Mouse (Mus musculus) CH12.LX (cell line): ENCODE measurements around the gene Aldh9a1. TPM values are rescaled to one million over a fixed set of nuclear protein-coding genes. Genes with fewer than 3 reads are reported as not detected.
A peak's percentile ranks its signal among the peaks of the same experiment; 100 is the strongest.

Source experiments
- DNase-seq: peaks from one replicate; pipeline ENCODE4 v3.0.0-alpha.2; 2013; ENCODE audit errors: extremely low read depth
- H3K27ac ChIP-seq: 2 replicates; pipeline ENCODE4 v1.5.1; 2012; ENCODE audit warnings: low read depth, mild to moderate bottlenecking, control low read depth, moderate library complexity; ENCODE audit not compliant: insufficient read depth
- H3K27me3 ChIP-seq: replicated peaks from 2 replicates; pipeline ENCODE3; 2012; ENCODE audit warnings: inconsistent platforms
- H3K36me3 ChIP-seq, 2 experiments: replicated peaks in 1 of 2; 2 replicates each; pipeline versions ENCODE3 to v1.6.1; 2012; ENCODE audit warnings: inconsistent platforms in 1 of 2, low read length in 1 of 2, mild to moderate bottlenecking in 1 of 2, mixed read lengths in 1 of 2, moderate library complexity in 1 of 2; ENCODE audit not compliant: control insufficient read depth in 1 of 2, insufficient read depth in 1 of 2
- H3K4me1 ChIP-seq, 2 experiments: 2 replicates each; pipeline ENCODE4 v1.6.1; 2012; ENCODE audit warnings: inconsistent platforms in 1 of 2, moderate library complexity in 1 of 2; ENCODE audit not compliant: insufficient read depth in 2 of 2, control insufficient read depth in 1 of 2
- H3K4me2 ChIP-seq: 2 replicates; pipeline ENCODE4 v1.6.1; 2012; ENCODE audit warnings: low read depth, mild to moderate bottlenecking, control low read depth; ENCODE audit not compliant: poor library complexity, insufficient read depth, severe bottlenecking
- H3K4me3 ChIP-seq, 3 experiments: fragments of 150-350 bp in 1 of 3; sonication (generic) in 1 of 3; replicated peaks in 1 of 3; 2 replicates each; pipeline versions ENCODE3 to v1.5.1; 2011 to 2012; ENCODE audit warnings: low read depth in 2 of 3, low read length in 2 of 3, mild to moderate bottlenecking in 2 of 3, moderate library complexity in 2 of 3, control low read depth in 1 of 3, improper control_type of control experiment in 1 of 3, inconsistent platforms in 1 of 3, mixed read lengths in 1 of 3; ENCODE audit not compliant: poor library complexity in 1 of 3
- H3K79me2 ChIP-seq: replicated peaks from 2 replicates; pipeline ENCODE4 v1.6.1; 2012; ENCODE audit warnings: mild to moderate bottlenecking, moderate library complexity; ENCODE audit not compliant: control insufficient read depth, poor library complexity, insufficient read depth, severe bottlenecking; ENCODE audit errors: extremely low read depth
- H3K9ac ChIP-seq: 2 replicates; pipeline ENCODE4 v1.6.1; 2012; ENCODE audit warnings: low read depth, mild to moderate bottlenecking, control low read depth, moderate library complexity; ENCODE audit not compliant: insufficient read depth
- H3K9me3 ChIP-seq: replicated peaks from 2 replicates; pipeline ENCODE3; 2012; ENCODE audit warnings: low read length, inconsistent platforms, mixed read lengths
- BHLHE40 ChIP-seq: IDR thresholded peaks from 2 replicates; pipeline ENCODE4 v1.6.1; 2011; ENCODE audit warnings: mild to moderate bottlenecking, low read depth, low read length, improper control_type of control experiment
- CHD1 ChIP-seq: IDR thresholded peaks from 2 replicates; pipeline ENCODE4 v1.6.1; 2012; ENCODE audit warnings: low read depth, low read length, improper control_type of control experiment, inconsistent platforms
- CHD2 ChIP-seq: IDR thresholded peaks from 2 replicates; pipeline ENCODE4 v1.6.1; 2011; ENCODE audit warnings: low read length, improper control_type of control experiment
- CTCF ChIP-seq, 2 experiments: IDR thresholded peaks in 1 of 2; conservative IDR thresholded peaks in 1 of 2; 2 replicates each; pipeline ENCODE4 v1.5.1; 2011 to 2012; ENCODE audit warnings: low read depth in 2 of 2, low read length in 2 of 2, improper control_type of control experiment in 1 of 2, inconsistent platforms in 1 of 2, mild to moderate bottlenecking in 1 of 2, moderate library complexity in 1 of 2
- E2F4 ChIP-seq: IDR thresholded peaks from 2 replicates; pipeline ENCODE4 v1.6.1; 2011; ENCODE audit warnings: low read depth, low read length, improper control_type of control experiment; ENCODE audit not compliant: insufficient replicate concordance
- ELF1 ChIP-seq: IDR thresholded peaks from 2 replicates; pipeline ENCODE4 v1.6.1; 2014; ENCODE audit warnings: low read depth, mild to moderate bottlenecking, inconsistent platforms, low read length, improper control_type of control experiment
- EP300 ChIP-seq: IDR thresholded peaks from 2 replicates; pipeline ENCODE4 v1.6.1; 2011; ENCODE audit warnings: low read length, improper control_type of control experiment
- ETS1 ChIP-seq: conservative IDR thresholded peaks from 2 replicates; pipeline ENCODE4 v1.6.1; 2012; ENCODE audit warnings: low read depth, mild to moderate bottlenecking, inconsistent platforms, low read length, improper control_type of control experiment, moderate library complexity
- GABPA ChIP-seq: IDR thresholded peaks from 2 replicates; pipeline ENCODE4 v1.6.1; 2012; ENCODE audit warnings: low read depth, low read length, improper control_type of control experiment, inconsistent platforms; ENCODE audit not compliant: insufficient replicate concordance
- HCFC1 ChIP-seq: IDR thresholded peaks from 2 replicates; pipeline ENCODE4 v1.6.1; 2012; ENCODE audit warnings: low read depth, mild to moderate bottlenecking, inconsistent platforms, low read length, improper control_type of control experiment
- IRF4 ChIP-seq: IDR thresholded peaks from 2 replicates; pipeline ENCODE4 v1.6.1; 2014; ENCODE audit warnings: low read depth, mild to moderate bottlenecking, inconsistent platforms, low read length, improper control_type of control experiment
- JUN ChIP-seq: IDR thresholded peaks from 2 replicates; pipeline ENCODE4 v1.6.1; 2011; ENCODE audit warnings: low read depth, mild to moderate bottlenecking, low read length, improper control_type of control experiment, moderate library complexity; ENCODE audit not compliant: insufficient read depth
- JUND ChIP-seq: conservative IDR thresholded peaks from 2 replicates; pipeline ENCODE4 v1.6.1; 2011; ENCODE audit warnings: low read depth, low read length, improper control_type of control experiment
- KAT2A ChIP-seq: IDR thresholded peaks from 2 replicates; pipeline ENCODE4 v1.6.1; 2012; ENCODE audit warnings: low read length, improper control_type of control experiment, inconsistent platforms; ENCODE audit not compliant: insufficient replicate concordance
- MAFK ChIP-seq: IDR thresholded peaks from 2 replicates; pipeline ENCODE4 v1.6.1; 2011; ENCODE audit warnings: low read length, improper control_type of control experiment; ENCODE audit not compliant: insufficient replicate concordance
- MAX ChIP-seq: IDR thresholded peaks from 2 replicates; pipeline ENCODE4 v1.6.1; 2011; ENCODE audit warnings: low read length, improper control_type of control experiment
- MAZ ChIP-seq: IDR thresholded peaks from 2 replicates; pipeline ENCODE4 v1.6.1; 2012; ENCODE audit warnings: low read depth, mild to moderate bottlenecking, inconsistent platforms, low read length, improper control_type of control experiment, moderate library complexity
- MEF2A ChIP-seq: IDR thresholded peaks from 2 replicates; pipeline ENCODE4 v1.6.1; 2014; ENCODE audit warnings: low read depth, mild to moderate bottlenecking, inconsistent platforms, low read length, improper control_type of control experiment, borderline replicate concordance
- MXI1 ChIP-seq: IDR thresholded peaks from 2 replicates; pipeline ENCODE4 v1.6.1; 2011; ENCODE audit warnings: mild to moderate bottlenecking, low read depth, low read length, improper control_type of control experiment
- MYC ChIP-seq: IDR thresholded peaks from 2 replicates; pipeline ENCODE4 v1.6.1; 2011; ENCODE audit warnings: low read depth, mild to moderate bottlenecking, improper control_type of control experiment, low read length
- NELFE ChIP-seq: IDR thresholded peaks from 2 replicates; pipeline ENCODE4 v1.6.1; 2011; ENCODE audit warnings: low read depth, low read length, improper control_type of control experiment
- NRF1 ChIP-seq: IDR thresholded peaks from 2 replicates; pipeline ENCODE4 v1.6.1; 2014; ENCODE audit warnings: low read depth, mild to moderate bottlenecking, inconsistent platforms, low read length, improper control_type of control experiment, moderate library complexity
- PAX5 ChIP-seq: IDR thresholded peaks from 2 replicates; pipeline ENCODE4 v1.6.1; 2012; ENCODE audit warnings: low read length, inconsistent platforms, mixed read lengths
- POLR2A ChIP-seq: IDR thresholded peaks from 2 replicates; pipeline ENCODE4 v1.6.1; 2011; ENCODE audit warnings: low read depth, mild to moderate bottlenecking, improper control_type of control experiment, low read length
- POLR2AphosphoS2 ChIP-seq: IDR thresholded peaks from 2 replicates; pipeline ENCODE4 v1.6.1; 2011; ENCODE audit warnings: low read depth, low read length, improper control_type of control experiment
- RAD21 ChIP-seq: IDR thresholded peaks from 2 replicates; pipeline ENCODE4 v1.6.1; 2011; ENCODE audit warnings: low read depth, mild to moderate bottlenecking, low read length, improper control_type of control experiment, moderate library complexity
- RCOR1 ChIP-seq: conservative IDR thresholded peaks from 2 replicates; pipeline ENCODE4 v1.6.1; 2012; ENCODE audit warnings: low read depth, mild to moderate bottlenecking, inconsistent platforms, low read length, improper control_type of control experiment
- SIN3A ChIP-seq: IDR thresholded peaks from 2 replicates; pipeline ENCODE4 v1.6.1; 2012; ENCODE audit warnings: low read length, improper control_type of control experiment, inconsistent platforms
- SMC3 ChIP-seq: IDR thresholded peaks from 2 replicates; pipeline ENCODE4 v1.6.1; 2011; ENCODE audit warnings: low read depth, low read length, improper control_type of control experiment
- TBP ChIP-seq: conservative IDR thresholded peaks from 2 replicates; pipeline ENCODE4 v1.6.1; 2011; ENCODE audit warnings: low read depth, low read length, improper control_type of control experiment
- TCF12 ChIP-seq: IDR thresholded peaks from 2 replicates; pipeline ENCODE4 v1.6.1; 2014; ENCODE audit warnings: low read depth, mild to moderate bottlenecking, inconsistent platforms, low read length, improper control_type of control experiment
- UBTF ChIP-seq: IDR thresholded peaks from 2 replicates; pipeline ENCODE4 v1.6.1; 2012; ENCODE audit warnings: low read depth, mild to moderate bottlenecking, inconsistent platforms, low read length, improper control_type of control experiment, moderate library complexity
- USF1 ChIP-seq: IDR thresholded peaks from 2 replicates; pipeline ENCODE4 v1.6.1; 2014; ENCODE audit warnings: low read depth, mild to moderate bottlenecking, inconsistent platforms, low read length, improper control_type of control experiment
- USF2 ChIP-seq: conservative IDR thresholded peaks from 2 replicates; pipeline ENCODE4 v1.6.1; 2011; ENCODE audit warnings: low read depth, low read length, improper control_type of control experiment
- ZC3H11A ChIP-seq: IDR thresholded peaks from 2 replicates; pipeline ENCODE4 v1.6.1; 2012; ENCODE audit warnings: low read depth, mild to moderate bottlenecking, inconsistent platforms, low read length, improper control_type of control experiment
- ZKSCAN1 ChIP-seq: IDR thresholded peaks from 2 replicates; pipeline ENCODE4 v1.6.1; 2012; ENCODE audit warnings: low read depth, inconsistent platforms, low read length, improper control_type of control experiment, borderline replicate concordance
- ZMIZ1 ChIP-seq: IDR thresholded peaks from 2 replicates; pipeline ENCODE4 v1.6.1; 2012; ENCODE audit warnings: low read depth, mild to moderate bottlenecking, inconsistent platforms, low read length, improper control_type of control experiment
- ZNF384 ChIP-seq: IDR thresholded peaks from 2 replicates; pipeline ENCODE4 v1.6.1; 2012; ENCODE audit warnings: low read depth, low read length, improper control_type of control experiment, inconsistent platforms
- dilution Hi-C: fragments of 300-500 bp; cut with MboI; formaldehyde crosslinking; loops from 2 replicates; pipeline ENCODE4 v1.14.3; 2020; ENCODE audit warnings: low sequenced_read_pairs; ENCODE audit not compliant: extremely low pct_unique_long_range_greater_than_20kb, extremely low pct_ligation_motif_present
- in situ Hi-C: fragments of 300-500 bp; cut with MboI; formaldehyde crosslinking; loops from 3 replicates; pipeline ENCODE4 v1.14.3; 2019; ENCODE audit warnings: low sequenced_read_pairs, low pct_ligation_motif_present, low pct_unique_long_range_greater_than_20kb, mixed read lengths
- polyA plus RNA-seq: library from polyadenylated mRNA; unstranded; fragments of >175 nt; gene quantifications from 2 replicates; pipeline ENCODE4 v1.2.1, GENCODE M21; 2012; ENCODE audit warnings: low read depth; ENCODE audit not compliant: insufficient read length
- total RNA-seq, 2 experiments: library from RNA; depleted of rRNA; stranded (reverse); fragments of 300-350 nt in 1 of 2; fragments of >200 nt in 1 of 2; gene quantifications; 2 replicates each; pipeline ENCODE4 v1.2.3; 2012 to 2014

Aldh9a1 gene
- 26.2 and 28.8 TPM in 2 replicates for total RNA-seq (2012; rRNA removed)
- total RNA-seq (2014; rRNA removed): 31.2 and 35.2 TPM in 2 replicates
- 79.7 TPM in 2 replicates for polyA plus RNA-seq

GRCm38 (mm10) chr1:167349815-167350596 lies at the start of gene Aldh9a1:
TSS of gene Aldh9a1 (plus strand) at chr1:167349991.
- dilution Hi-C loops (no loop called here), in situ Hi-C loops (no loop called here)
- Histone ChIP-seq H3K4me3 (peak within 1 kb of the TSS; percentile 62 to 81 (median 69)), H3K27me3 (no peaks in the 10 kb centered on the region), H3K27ac (peak within 1 kb of the TSS; percentile 45), H3K36me3 (peaks cover 16 to 28% of the 10 kb centered on the region in 2 experiments), H3K4me1 (peaks cover 0 to 8% of the 10 kb centered on the region in 2 experiments; a peak in 2 of 4 replicates), H3K4me2 (peak within 1 kb of the TSS; percentile 70), H3K9ac (peak within 1 kb of the TSS; percentile 31), H3K79me2 (peaks cover 4% of the 10 kb centered on the region; the same call in 1 of the 2 replicates), H3K9me3 (no peaks in the 10 kb centered on the region)
- TF ChIP-seq ELF1 (peak; percentile 61; the same call in 1 of the 2 replicates), TBP (peak; percentile 70), MYC (peak; percentile 70; the same call in 1 of the 2 replicates), MAFK (peak; percentile 94), ZKSCAN1 (no peak), MXI1 (peak; percentile 70), TCF12 (no peak; the same call in 1 of the 2 replicates), GABPA (no peak), RAD21 (no peak), NRF1 (no peak), USF2 (no peak), BHLHE40 (peak; percentile 75; the same call in 1 of the 2 replicates), ZMIZ1 (peak; percentile 11; the same call in 1 of the 2 replicates), IRF4 (no peak), NELFE (peak; percentile 64), CHD2 (no peak; the same call in 1 of the 2 replicates), POLR2A (peak; percentile 89), MAX (0 out of 2 replicates have a peak, but pooled peaks have one; percentile 10), UBTF (peak; percentile 86), CTCF (conservative IDR thresholded peaks at IDR 0.05 in 1 of 2, IDR thresholded peaks at IDR 0.05 in 1 of 2; ENCODE audit: low read depth in 2 of 2, low read length in 2 of 2) (no peak), MEF2A (0 out of 2 replicates have a peak, but pooled peaks have one; percentile 7), JUND (no peak), SMC3 (no peak), EP300 (no peak), MAZ (peak; percentile 37; the same call in 1 of the 2 replicates), KAT2A (no peak), ZNF384 (no peak), SIN3A (peak; percentile 24), JUN (no peak), USF1 (no peak), POLR2AphosphoS2 (0 out of 2 replicates have a peak, but pooled peaks have one; percentile 42), ZC3H11A (no peak), E2F4 (no peak), ETS1 (0 out of 2 replicates have a peak, but pooled peaks have one; percentile 21), CHD1 (no peak), HCFC1 (peak; percentile 3; the same call in 1 of the 2 replicates), RCOR1 (no peak), PAX5 (no peak)
- DNase-seq: peak; percentile 90
